Mouse (Mus musculus) lung, embryonic 16.5 days (tissue): ENCODE measurements around the gene Cmtm1. TPM values are rescaled to one million over a fixed set of nuclear protein-coding genes. Genes with fewer than 3 reads are reported as not detected.
"Not testable (repeated sequence)": the region's sequence is repeated elsewhere in the genome, so short reads cannot be mapped to it uniquely, and the experiment has no call there.

Experiments used
- ATAC-seq: fragments of 200-750 bp; cut with Nextera tagmentation; 2 replicates; pipeline ENCODE4 v1.8.0; 2017; ENCODE audit warnings: low read depth, mild to moderate bottlenecking, moderate library complexity
- H3K27ac ChIP-seq: fragments of 300-500 bp; sonication (generic); 2 replicates; pipeline ENCODE4 v1.5.1; 2014; ENCODE audit warnings: mild to moderate bottlenecking, control low read depth, low read length
- H3K27me3 ChIP-seq: fragments of 300-500 bp; sonication (generic); 2 replicates; pipeline ENCODE4 v1.6.1; 2014; ENCODE audit warnings: low read depth, low read length, mixed read lengths; ENCODE audit not compliant: control insufficient read depth, insufficient read depth
- H3K36me3 ChIP-seq: fragments of 300-500 bp; sonication (generic); 2 replicates; pipeline ENCODE4 v1.6.1; 2014; ENCODE audit warnings: low read length; ENCODE audit not compliant: control insufficient read depth, insufficient read depth
- H3K4me1 ChIP-seq: fragments of 300-500 bp; sonication (generic); replicated peaks from 2 replicates; pipeline ENCODE4 v1.6.1; 2014; ENCODE audit warnings: low read length, mixed read lengths; ENCODE audit not compliant: control insufficient read depth, insufficient read depth
- H3K4me2 ChIP-seq: fragments of 300-500 bp; sonication (generic); 2 replicates; pipeline ENCODE4 v1.6.1; 2014; ENCODE audit warnings: low read depth, low read length, control low read depth
- H3K4me3 ChIP-seq: fragments of 300-500 bp; sonication (generic); 2 replicates; pipeline ENCODE4 v1.5.1; 2014; ENCODE audit warnings: mild to moderate bottlenecking, low read length, control low read depth
- H3K9ac ChIP-seq: fragments of 300-500 bp; sonication (generic); 2 replicates; pipeline ENCODE4 v1.6.1; 2014; ENCODE audit warnings: low read length, control low read depth
- H3K9me3 ChIP-seq: fragments of 300-500 bp; sonication (generic); 2 replicates; pipeline ENCODE4 v1.6.1; 2016; ENCODE audit warnings: low read length; ENCODE audit not compliant: control insufficient read depth
- WGBS: fragments of 180-500 bp; shearing (Covaris S2); extraction: QIAGEN DNeasy Blood & Tissue Kit; methylation state at CpG from one replicate; pipeline ENCODE4 v1.1.7; 2014; 5-methylcytosine and 5-hydroxymethylcytosine counted together
- polyA plus RNA-seq: library from polyadenylated mRNA; unstranded; fragments of >200 nt; fragmentation: Nextera tagmentation; extraction: Ambion mirVana; gene quantifications from 2 replicates; pipeline ENCODE4 v1.2.1, GENCODE M21; 2015

The Cmtm1 gene
- polyA plus RNA-seq, 1 experiment from 2014 or later: not detected

DNA sequence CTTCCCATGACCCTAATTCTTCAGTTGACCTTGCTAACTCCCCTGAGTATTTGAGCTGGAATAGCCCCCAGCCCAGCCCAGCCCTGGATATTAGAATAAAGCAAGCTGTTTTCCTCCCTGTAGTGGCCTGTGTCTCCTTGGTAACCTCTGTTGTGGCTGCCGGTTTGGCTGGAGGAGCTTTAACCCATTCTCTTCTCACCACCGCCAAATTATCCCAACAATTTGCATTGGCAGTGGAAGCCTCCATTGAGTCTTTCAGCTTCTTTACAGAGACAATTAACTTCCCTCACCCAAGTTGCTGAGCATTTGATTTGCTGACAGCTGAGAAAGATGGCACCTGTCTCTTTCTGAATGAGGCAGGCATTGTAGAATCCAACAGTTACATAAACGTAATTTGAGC is 8.4 kb downstream of the Cmtm1 start:
- not testable (repeated sequence) for H3K9me3 ChIP-seq, H3K36me3 ChIP-seq, H3K27ac ChIP-seq, H3K4me1 ChIP-seq, H3K4me2 ChIP-seq, H3K9ac ChIP-seq, ATAC-seq, H3K4me3 ChIP-seq, H3K27me3 ChIP-seq
- 17% methylated on average over 3 of the region's 3 CpGs for WGBS

GRCm38 (mm10) chr8:104294396-104294795 is 15.5 kb downstream of the Cmtm1 start:
- no peak for ATAC-seq
- WGBS: 89% methylated on average over 1 of the region's 1 CpGs

DNA sequence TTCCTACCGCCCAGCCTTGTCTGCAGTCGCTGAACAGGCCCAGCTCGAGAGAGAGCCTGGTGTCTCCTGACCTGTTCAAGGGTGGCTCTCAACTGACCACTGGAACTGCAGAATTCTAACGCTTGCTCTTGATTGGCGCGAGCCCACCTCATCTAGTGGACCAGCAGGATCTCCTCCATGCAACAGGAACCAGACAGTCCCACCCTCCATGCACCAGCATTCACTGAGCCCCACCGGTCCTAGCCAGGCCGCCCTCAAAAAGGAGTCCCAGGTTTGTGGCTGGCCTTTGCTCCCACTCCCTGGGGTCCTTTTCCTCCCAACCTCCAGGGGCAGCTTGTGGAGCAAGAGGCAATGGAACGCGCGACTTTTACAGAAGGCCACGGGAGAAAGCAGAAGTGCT is 16.9 kb downstream of the Cmtm1 start, which contains the start of gene Cmtm2a:
TSS of gene Cmtm2a (minus strand) at position 101 of the 400 bp plus-strand sequence.
- not testable (repeated sequence) for H3K4me3 ChIP-seq, H3K9me3 ChIP-seq, ATAC-seq, H3K4me2 ChIP-seq, H3K9ac ChIP-seq, H3K36me3 ChIP-seq, H3K4me1 ChIP-seq, H3K27me3 ChIP-seq, H3K27ac ChIP-seq
- 80% methylated on average over 11 of the region's 12 CpGs for WGBS

More at GRCm38 (mm10) chr8:104294396-104294795, 15.5 kb downstream of the Cmtm1 start:
- Histone ChIP-seq H3K9ac (no peak overlapping the region), H3K4me1 (no peaks in the 10 kb centered on the region), H3K27ac (no peak overlapping the region), H3K27me3 (no peaks in the 10 kb centered on the region), H3K36me3 (no peaks in the 10 kb centered on the region), H3K4me2 (no peak overlapping the region), H3K4me3 (no peak overlapping the region), H3K9me3 (no peaks in the 10 kb centered on the region)

- ATAC-seq: no peak
- Histone ChIP-seq H3K4me3 (no peak overlapping the region), H3K9ac (no peak overlapping the region), H3K4me2 (no peak overlapping the region), H3K27ac (no peak overlapping the region), H3K36me3 (no peaks in the 10 kb centered on the region), H3K27me3 (no peaks in the 10 kb centered on the region), H3K4me1 (no peaks in the 10 kb centered on the region), H3K9me3 (no peaks in the 10 kb centered on the region)
- WGBS: 82% methylated on average over 6 of the region's 6 CpGs
Observed at GRCm38 (mm10) chr8:104268937-104269440, 41.0 kb downstream of the Cmtm1 start.

DNA sequence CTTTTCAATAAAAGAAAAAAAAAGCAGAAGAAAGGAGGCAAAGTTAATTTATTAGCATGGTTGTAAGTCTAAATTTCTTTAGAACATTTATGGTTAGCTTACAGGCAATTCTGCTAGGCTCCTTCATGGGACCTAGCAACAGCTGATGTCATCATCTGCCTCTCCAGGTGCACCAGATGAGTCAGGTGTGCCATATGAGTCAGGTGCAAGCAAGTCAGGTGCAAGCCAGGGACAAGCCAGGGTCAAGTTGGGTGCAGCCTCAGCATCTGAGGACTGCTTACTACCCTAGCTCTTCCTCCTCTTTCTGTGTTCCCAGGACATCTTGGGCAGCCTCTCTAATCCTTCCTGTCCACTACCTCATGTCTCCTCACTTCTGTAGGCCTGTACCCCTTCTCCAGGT is 41.6 kb downstream of the Cmtm1 start:
- no peak for ATAC-seq
- H3K27me3 ChIP-seq: no peaks in the 10 kb centered on the region
- no peak overlapping the region for H3K27ac ChIP-seq
- H3K9me3 ChIP-seq: no peaks in the 10 kb centered on the region
- H3K9ac ChIP-seq: no peak overlapping the region
- no peaks in the 10 kb centered on the region for H3K36me3 ChIP-seq
- H3K4me1 ChIP-seq: no peaks in the 10 kb centered on the region
- no peak overlapping the region for H3K4me2 ChIP-seq
- H3K4me3 ChIP-seq: no peak overlapping the region

DNA sequence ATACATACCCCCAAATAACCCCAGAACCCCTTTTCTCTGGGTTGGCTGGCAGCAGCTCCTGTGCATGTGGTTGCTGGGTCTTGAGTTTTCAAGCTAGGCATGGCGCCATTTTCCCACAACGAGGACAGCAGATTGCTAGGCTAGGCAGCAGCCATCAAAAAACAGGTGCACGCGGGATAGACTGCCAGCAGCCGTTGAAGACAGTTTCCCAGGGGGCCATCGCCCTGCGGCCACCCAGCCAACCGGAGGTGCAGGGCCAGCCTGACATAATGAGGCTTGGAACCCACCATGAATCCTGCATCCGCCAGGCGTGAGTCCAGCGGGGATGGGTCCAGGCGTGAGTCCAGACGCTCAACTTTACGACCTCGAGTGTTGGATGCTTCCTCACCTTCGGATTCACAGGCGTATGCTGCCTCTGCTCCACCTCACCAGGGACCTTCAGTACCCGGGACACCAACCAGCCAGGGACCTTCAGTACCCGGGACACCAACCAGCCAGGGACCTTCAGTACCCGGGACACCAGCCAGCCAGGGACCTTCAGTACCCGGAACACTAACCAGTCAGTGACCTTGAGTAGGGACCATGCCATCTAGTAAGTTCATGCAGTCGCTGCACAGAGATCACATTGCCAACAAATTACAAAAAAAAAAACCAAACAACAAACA is 45.5 kb downstream of the Cmtm1 start:
- H3K4me1 ChIP-seq, H3K36me3 ChIP-seq, H3K27me3 ChIP-seq, H3K9ac ChIP-seq, H3K4me3 ChIP-seq, H3K9me3 ChIP-seq, H3K4me2 ChIP-seq, ATAC-seq, H3K27ac ChIP-seq: not testable (repeated sequence)
- 95% methylated on average over 22 of the region's 22 CpGs for WGBS

DNA sequence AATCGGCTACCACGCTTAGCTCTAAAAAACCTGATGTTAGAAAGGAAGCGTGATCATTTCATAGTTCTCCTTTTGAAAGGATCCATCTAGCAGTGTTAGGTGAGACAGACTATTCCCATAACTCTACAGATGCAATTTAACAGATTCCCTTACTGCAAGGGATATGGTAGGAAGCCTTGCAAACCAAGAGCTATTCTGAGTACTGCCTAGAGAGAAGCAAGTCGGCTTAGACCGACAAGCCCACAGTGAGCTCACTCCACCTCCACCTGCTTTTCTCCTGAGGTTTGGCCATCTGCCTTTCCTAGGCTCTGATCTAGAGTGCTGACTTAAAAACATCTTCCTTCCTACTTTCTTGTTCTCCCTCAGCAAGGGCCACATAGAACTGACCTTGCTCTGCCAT is 48.1 kb downstream of the Cmtm1 start:
- H3K9me3 ChIP-seq, H3K27ac ChIP-seq, H3K9ac ChIP-seq, H3K4me3 ChIP-seq, H3K27me3 ChIP-seq, H3K4me2 ChIP-seq, H3K4me1 ChIP-seq, ATAC-seq: not testable (repeated sequence)
- 92% methylated on average over 5 of the region's 5 CpGs for WGBS
- H3K36me3 ChIP-seq: peaks cover 17% of the 10 kb centered on the region

DNA sequence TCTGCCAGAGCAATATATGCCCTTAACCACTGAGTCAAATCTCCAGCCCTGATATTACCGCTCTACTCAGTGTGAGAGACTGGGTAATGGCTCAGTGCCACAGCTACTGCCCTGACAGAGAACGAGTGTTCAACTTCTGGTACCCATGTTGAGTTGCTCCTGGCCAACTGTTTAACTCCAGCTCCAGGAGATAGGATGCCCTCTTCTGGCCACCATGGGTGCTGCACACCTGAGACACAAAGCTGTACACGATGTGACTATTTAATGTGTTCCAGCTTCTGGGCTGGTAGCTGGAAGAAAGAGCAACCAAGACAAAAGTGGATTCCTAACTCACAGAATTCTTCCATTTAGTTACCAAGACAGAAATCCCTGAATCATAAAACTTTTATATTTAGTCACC is 56.9 kb downstream of the Cmtm1 start:
- Histone ChIP-seq H3K4me1 (peaks cover 6% of the 10 kb centered on the region), H3K36me3 (peaks cover 3% of the 10 kb centered on the region), H3K4me3 (no peak overlapping the region), H3K27me3 (no peaks in the 10 kb centered on the region), H3K9me3 (no peaks in the 10 kb centered on the region), H3K27ac (no peak overlapping the region), H3K9ac (no peak overlapping the region), H3K4me2 (no peak overlapping the region)
- WGBS: 78% methylated on average over 3 of the region's 3 CpGs
- ATAC-seq: no peak

DNA sequence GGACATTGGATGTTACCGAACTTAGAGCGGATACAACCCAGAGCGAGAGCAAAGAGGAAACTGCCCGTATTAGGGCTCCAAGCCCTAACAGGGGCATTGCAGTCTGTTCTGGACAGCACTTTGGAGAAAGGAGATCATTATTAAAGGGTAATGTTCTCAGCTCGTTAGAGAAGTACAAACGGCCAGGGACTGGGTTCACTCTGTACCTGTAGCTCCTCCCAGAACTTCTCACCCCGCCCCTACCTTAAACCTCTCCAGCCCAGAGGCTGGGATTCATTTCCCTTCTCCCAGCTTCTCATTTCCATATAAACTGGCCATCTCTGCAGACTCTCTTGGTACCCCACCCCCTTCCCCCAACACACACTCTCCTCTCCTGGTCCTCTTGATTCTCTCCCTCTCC is 58.5 kb downstream of the Cmtm1 start:
- peak overlapping the region; percentile 84 for H3K9ac ChIP-seq
- peak overlapping the region; percentile 55 for H3K4me2 ChIP-seq
- H3K9me3 ChIP-seq: no peaks in the 10 kb centered on the region
- H3K27ac ChIP-seq: peak overlapping the region; percentile 92
- peaks cover 10% of the 10 kb centered on the region for H3K4me1 ChIP-seq
- peak overlapping the region; percentile 82 for H3K4me3 ChIP-seq
- no peaks in the 10 kb centered on the region for H3K27me3 ChIP-seq
- peak; percentile 7; the same call in 1 of the 2 replicates for ATAC-seq
- WGBS: 0% methylated on average over 7 of the region's 7 CpGs
- H3K36me3 ChIP-seq: no peaks in the 10 kb centered on the region
